Mouse (Mus musculus) liver, embryonic 11.5 days (tissue): Measurements from ENCODE around the gene Cox20. TPM values are rescaled to one million over a fixed set of nuclear protein-coding genes. Genes with fewer than 3 reads are reported as not detected.

Experiments
- microRNA-seq: library from miRNA; unstranded; fragments of <30 nt; microRNA quantifications from one replicate; pipeline ENCODE4, GENCODE M21; 2017; ENCODE audit warnings: borderline number of aligned reads
- polyA plus RNA-seq: library from polyadenylated mRNA; unstranded; fragments of >200 nt; fragmentation: Nextera tagmentation; extraction: Ambion mirVana; gene quantifications from 2 replicates; pipeline ENCODE4 v1.2.1, GENCODE M21; 2014

Cox20 gene
- polyA plus RNA-seq, 1 experiment from 2014 or later: 129 TPM

Small RNA genes lying within 50 kb of the gene (microRNA-seq; reads per million reads assigned to microRNA genes)
- gene Gm27458: not detected

Other genes with a start within 250 kb of the Cox20 start
- gene Desi2, start 131.7 kb upstream of the Cox20 start, polyA plus RNA-seq: 18.6 and 19.5 TPM in 2 replicates
- gene Hnrnpu, start 18.7 kb downstream of the Cox20 start, polyA plus RNA-seq: 571 and 620 TPM in 2 replicates
- 5.8 and 6.5 TPM in 2 replicates for gene Efcab2, start 87.0 kb downstream of the Cox20 start, polyA plus RNA-seq
- gene Kif26b, start 210.0 kb downstream of the Cox20 start, polyA plus RNA-seq: 2.7 TPM in 2 replicates